ENCODE assay signal across 9 mouse cellular contexts in the genomic region with DNA sequence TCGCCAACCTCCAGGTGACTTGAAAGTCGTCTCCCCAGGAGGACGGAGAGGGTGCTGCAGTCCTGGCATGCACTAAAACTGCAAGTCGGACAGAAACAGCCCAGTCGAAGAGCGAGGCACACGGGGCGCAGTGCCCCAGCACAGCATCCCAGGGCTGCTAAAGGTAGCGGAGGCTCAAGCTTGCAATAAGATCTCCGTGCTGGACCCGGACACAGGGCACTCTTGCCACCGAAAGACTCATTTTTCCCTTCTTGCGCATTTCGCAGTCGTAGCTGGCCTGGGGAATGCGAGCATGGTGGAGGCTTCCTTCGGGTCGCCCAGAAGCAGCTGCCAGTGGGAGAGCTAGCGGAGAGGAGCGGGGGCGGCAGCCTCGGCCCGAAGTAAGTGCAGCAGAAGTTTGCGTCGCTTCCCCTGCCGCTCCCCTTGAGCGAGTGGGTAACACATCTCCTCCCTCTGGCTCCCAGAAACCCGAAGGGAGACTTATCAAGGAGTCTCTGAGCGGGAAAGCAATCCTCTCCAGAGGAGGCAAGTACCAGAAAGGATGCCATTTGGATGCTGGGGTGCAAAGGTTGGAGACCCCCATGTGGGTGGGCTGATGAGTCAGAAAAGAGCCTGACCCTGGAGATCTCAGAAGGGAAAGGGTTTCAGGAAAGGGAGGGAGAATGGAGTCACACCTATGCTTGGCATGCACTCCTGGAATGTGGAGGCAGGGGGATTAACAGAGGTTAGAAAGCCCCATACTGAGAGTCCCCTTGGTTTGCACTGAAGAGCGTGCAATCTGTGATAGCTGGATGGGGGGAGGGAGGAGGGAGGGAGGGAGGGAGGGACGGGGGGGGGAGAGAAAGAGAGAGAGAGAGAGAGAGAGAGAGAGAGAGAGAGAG. TPM values are rescaled to one million over a fixed set of nuclear protein-coding genes. Genes with fewer than 3 reads are reported as not detected.
DNase-seq lines count a peak whose midpoint lies in the region; ATAC-seq and TF ChIP-seq lines count a peak whose summit lies in the region.
"Had no signal": no experiment of that assay in that cellular context is flagged by ENCODE, and none has a peak within 500 bp of the region (broad histone marks: within the 10 kb centered on the region; RNA-seq: fewer than 3 reads in every experiment).

No protein-coding gene starts in this region.

- under 1% methylated on average over 30 of the region's 31 CpGs for WGBS in kidney, embryonic 16.5 days
- WGBS in hindbrain, embryonic 12.5 days: 1% methylated on average over 30 of the region's 31 CpGs
- under 1% methylated on average over 30 of the region's 31 CpGs for WGBS in limb, embryonic 15.5 days
- 1% methylated on average over 29 of the region's 31 CpGs for WGBS in stomach, embryonic 15.5 days

- TF ChIP-seq POLR2A in cortical plate, adult 2 months (IDR thresholded peaks at IDR 0.05; ENCODE audit: extremely low read depth, insufficient read depth, low read length): no peak

- H3K9me3 ChIP-seq in kidney, embryonic 16.5 days (ENCODE audit: low read length): no peaks in the 10 kb centered on the region
- H3K9me3 ChIP-seq in hindbrain, embryonic 12.5 days (replicated peaks): no peaks in the 10 kb centered on the region
- H3K9me3 ChIP-seq in limb, embryonic 15.5 days: no peaks in the 10 kb centered on the region
- no peaks in the 10 kb centered on the region for H3K9me3 ChIP-seq in stomach, embryonic 15.5 days

- H3K4me3 ChIP-seq in kidney, embryonic 16.5 days (ENCODE audit: low read length): peak overlapping the region; percentile 51
- H3K4me3 ChIP-seq in cortical plate, adult 2 months (ENCODE audit: insufficient read depth, low read length): peak overlapping the region; percentile 74
- peak overlapping the region; percentile 55 for H3K4me3 ChIP-seq in hindbrain, embryonic 12.5 days
- H3K4me3 ChIP-seq in limb, embryonic 15.5 days: peak overlapping the region; percentile 47
- H3K4me3 ChIP-seq in stomach, embryonic 15.5 days (replicated peaks): peak overlapping the region; percentile 43

- H3K9ac ChIP-seq in kidney, embryonic 16.5 days (replicated peaks; ENCODE audit: low read length): peak overlapping the region; percentile 50
- peak overlapping the region; percentile 50 for H3K9ac ChIP-seq in hindbrain, embryonic 12.5 days
- no peak overlapping the region for H3K9ac ChIP-seq in limb, embryonic 15.5 days
- H3K9ac ChIP-seq in stomach, embryonic 15.5 days: no peak overlapping the region
- H3K9ac ChIP-seq: liver, embryonic 14.5 days had no signal

- peak overlapping the region; percentile 73 for H3K4me2 ChIP-seq in kidney, embryonic 16.5 days (replicated peaks; ENCODE audit: low read depth, low read length)
- peak overlapping the region; percentile 98 for H3K4me2 ChIP-seq in hindbrain, embryonic 12.5 days (replicated peaks)
- H3K4me2 ChIP-seq in limb, embryonic 15.5 days: peak overlapping the region; percentile 90
- H3K4me2 ChIP-seq in stomach, embryonic 15.5 days: peak overlapping the region; percentile 89

- peak; percentile 55 for ATAC-seq in kidney, embryonic 16.5 days (ENCODE audit: low FRiP score, low TSS enrichment)
- peak; percentile 77 for ATAC-seq in hindbrain, embryonic 12.5 days (ENCODE audit: low FRiP score)
- 0 out of 2 replicates have a peak, but pooled peaks have one; percentile 38 for ATAC-seq in limb, embryonic 15.5 days (ENCODE audit: insufficient number of reproducible peaks, low FRiP score, low TSS enrichment, low read depth)
- ATAC-seq in stomach, embryonic 15.5 days (ENCODE audit: insufficient read depth, low FRiP score, low read depth): peak; percentile 43; the same call in 1 of the 2 replicates

- H3K36me3 ChIP-seq in kidney, embryonic 16.5 days (ENCODE audit: insufficient read depth, low read length): no peaks in the 10 kb centered on the region
- no peaks in the 10 kb centered on the region for H3K36me3 ChIP-seq in hindbrain, embryonic 12.5 days
- no peaks in the 10 kb centered on the region for H3K36me3 ChIP-seq in limb, embryonic 15.5 days
- H3K36me3 ChIP-seq in stomach, embryonic 15.5 days: no peaks in the 10 kb centered on the region

- TF ChIP-seq CTCF in cortical plate, adult 2 months (IDR thresholded peaks at IDR 0.05; ENCODE audit: extremely low read depth, insufficient read depth, low read length): no peak

- peaks cover 6% of the 10 kb centered on the region; the same call in 1 of the 2 replicates for H3K4me1 ChIP-seq in kidney, embryonic 16.5 days (ENCODE audit: insufficient read depth, low read length)
- H3K4me1 ChIP-seq in cortical plate, adult 2 months (ENCODE audit: control insufficient read depth, insufficient read depth, low read length): no peaks in the 10 kb centered on the region
- H3K4me1 ChIP-seq in hindbrain, embryonic 12.5 days: peaks cover 18% of the 10 kb centered on the region
- peaks cover 13% of the 10 kb centered on the region for H3K4me1 ChIP-seq in limb, embryonic 15.5 days
- 0 out of 2 replicates have a peak, but pooled peaks cover 4% of the 10 kb centered on the region for H3K4me1 ChIP-seq in stomach, embryonic 15.5 days

- H3K27ac ChIP-seq in kidney, embryonic 16.5 days (ENCODE audit: low read length): no peak overlapping the region
- H3K27ac ChIP-seq in cortical plate, adult 2 months (ENCODE audit: insufficient read depth, low read length): peak overlapping the region; percentile 55
- H3K27ac ChIP-seq in hindbrain, embryonic 12.5 days: no peak overlapping the region
- H3K27ac ChIP-seq in limb, embryonic 15.5 days: no peak overlapping the region
- H3K27ac ChIP-seq in stomach, embryonic 15.5 days: no peak overlapping the region
- H3K27ac ChIP-seq: liver, embryonic 14.5 days had no signal

- DNase-seq in kidney, adult 11 months: no peak
- no peak for DNase-seq in urinary bladder, postnatal 4 days (ENCODE audit: low spot score in 2 of 2)
- DNase-seq in gastrocnemius, postnatal 25 days: no peak

- H3K27me3 ChIP-seq in kidney, embryonic 16.5 days (ENCODE audit: insufficient read depth, low read length): peaks cover 39% of the 10 kb centered on the region
- H3K27me3 ChIP-seq in hindbrain, embryonic 12.5 days: peaks cover 46% of the 10 kb centered on the region
- H3K27me3 ChIP-seq in limb, embryonic 15.5 days: peaks cover 49% of the 10 kb centered on the region
- peaks cover 29% of the 10 kb centered on the region for H3K27me3 ChIP-seq in stomach, embryonic 15.5 days (replicated peaks)

RNA-seq across cellular contexts. Expression of a gene that starts 0.6 kb away (rescaled TPM):
- 56.8 and 79.2 TPM in 2 replicates for polyA plus RNA-seq in kidney, embryonic 16.5 days (2015; fragmentation: Nextera tagmentation; extraction: Ambion mirVana)
- 90.7 and 91.2 TPM in 2 replicates for polyA plus RNA-seq in cortical plate, adult 2 months (2012; rRNA removed)
- 18.7 and 19.4 TPM in 2 replicates for polyA plus RNA-seq in hindbrain, embryonic 12.5 days (2016; fragmentation: Nextera tagmentation; extraction: Ambion mirVana)
- 32.6 and 33.5 TPM in 2 replicates for polyA plus RNA-seq in limb, embryonic 15.5 days (2015; fragmentation: Nextera tagmentation; extraction: Ambion mirVana)
- polyA plus RNA-seq in stomach, embryonic 15.5 days (2015; fragmentation: Nextera tagmentation; extraction: Ambion mirVana): 32.2 and 36.2 TPM in 2 replicates
- 10 to 100 TPM; 23.6 to 43.0 TPM for total RNA-seq in gastrocnemius, postnatal 25 days (2021)

Comparison
In these comparisons a context has a peak if more than half of its experiments do, and no peak if none do; other contexts are left out.
1. H3K9ac ChIP-seq: peak in kidney, embryonic 16.5 days (single experiment) and hindbrain, embryonic 12.5 days (single experiment); none in limb, embryonic 15.5 days (single experiment) and stomach, embryonic 15.5 days (single experiment).
2. Peak in every context shown above with its lines, with median percentiles within 50 percentile points of each other: ATAC-seq, H3K4me2 ChIP-seq and H3K4me3 ChIP-seq.